Mouse (Mus musculus) midbrain, embryonic 10.5 days (tissue): ENCODE results near the gene Fcgrt. TPM values are rescaled to one million over a fixed set of nuclear protein-coding genes. Genes with fewer than 3 reads are reported as not detected.
"Not testable (repeated sequence)": the region's sequence is repeated elsewhere in the genome, so short reads cannot be mapped to it uniquely, and the experiment has no call there.

ENCODE experiments used
- DNase-seq: peaks from one replicate; pipeline ENCODE4 v3.0.0-alpha.2; 2017; ENCODE audit warnings: low spot score
- H3K27ac ChIP-seq: fragments of 300-500 bp; sonication (generic); replicated peaks from 2 replicates; pipeline ENCODE4 v1.5.1; 2016; ENCODE audit warnings: mild to moderate bottlenecking
- H3K27me3 ChIP-seq: fragments of 300-500 bp; sonication (generic); 2 replicates; pipeline ENCODE4 v1.6.1; 2016; ENCODE audit warnings: low read depth, mild to moderate bottlenecking; ENCODE audit not compliant: poor library complexity, severe bottlenecking
- H3K36me3 ChIP-seq: fragments of 300-500 bp; sonication (generic); 2 replicates; pipeline ENCODE4 v1.6.1; 2016; ENCODE audit warnings: mild to moderate bottlenecking, moderate library complexity
- H3K4me1 ChIP-seq: fragments of 300-500 bp; sonication (generic); 2 replicates; pipeline ENCODE4 v1.6.1; 2016
- H3K4me3 ChIP-seq: fragments of 300-500 bp; sonication (generic); 2 replicates; pipeline ENCODE4 v1.5.1; 2016; ENCODE audit warnings: mild to moderate bottlenecking, moderate library complexity
- H3K9me3 ChIP-seq: fragments of 300-500 bp; sonication (generic); replicated peaks from 2 replicates; pipeline ENCODE4 v1.6.1; 2016; ENCODE audit warnings: mild to moderate bottlenecking
- WGBS: fragments of 180-500 bp; shearing (Covaris S2); methylation state at CpG from one replicate; pipeline ENCODE4 v1.1.7; 2016; 5-methylcytosine and 5-hydroxymethylcytosine counted together
- polyA plus RNA-seq: library from polyadenylated mRNA; unstranded; fragments of >200 nt; fragmentation: Nextera tagmentation; extraction: Ambion mirVana; gene quantifications from 2 replicates; pipeline ENCODE4 v1.2.1, GENCODE M21; 2016

Fcgrt gene
- polyA plus RNA-seq, 1 experiment from 2014 or later = 12.0 TPM

- Histone ChIP-seq H3K9me3 (no peaks in the 10 kb centered on the region), H3K36me3 (peaks cover 43% of the 10 kb centered on the region), H3K27ac (peak overlapping the region; percentile 100), H3K27me3 (no peaks in the 10 kb centered on the region), H3K4me3 (peak overlapping the region; percentile 95), H3K4me1 (peaks cover 57% of the 10 kb centered on the region)
- DNase-seq = no peak
- under 1% methylated on average over 6 of the region's 6 CpGs for WGBS
Measured at GRCm38 (mm10) chr7:45127700-45128224, 24.1 kb upstream of the Fcgrt start.

GRCm38 (mm10) chr7:45126844-45127699 is 23.4 kb upstream of the Fcgrt start:
- 53% methylated on average over 21 of the region's 21 CpGs for WGBS
- Histone ChIP-seq H3K27me3 (no peaks in the 10 kb centered on the region), H3K27ac (peak overlapping the region; percentile 100), H3K9me3 (no peaks in the 10 kb centered on the region), H3K4me3 (peak overlapping the region; percentile 95), H3K36me3 (peaks cover 50% of the 10 kb centered on the region), H3K4me1 (peaks cover 63% of the 10 kb centered on the region)
- DNase-seq = no peak

- Histone ChIP-seq H3K27me3 (no peaks in the 10 kb centered on the region), H3K36me3 (peaks cover 57% of the 10 kb centered on the region), H3K4me1 (peaks cover 67% of the 10 kb centered on the region), H3K9me3 (no peaks in the 10 kb centered on the region), H3K27ac (peak overlapping the region; percentile 100), H3K4me3 (peak overlapping the region; percentile 95)
- WGBS = 82% methylated on average over 17 of the region's 17 CpGs
- DNase-seq = no peak
Measured at GRCm38 (mm10) chr7:45126147-45126843, 22.6 kb upstream of the Fcgrt start.

- Histone ChIP-seq H3K4me3 (peak overlapping the region; percentile 95), H3K4me1 (peaks cover 68% of the 10 kb centered on the region), H3K36me3 (peaks cover 64% of the 10 kb centered on the region), H3K27ac (0 out of 2 replicates have a peak overlapping the region, but pooled peaks have one; percentile 95)
- H3K9me3 ChIP-seq, H3K27me3 ChIP-seq, DNase-seq: not testable (repeated sequence)
- whole genome bisulfite sequencing = 55% methylated on average over 5 of the region's 5 CpGs
Measured at GRCm38 (mm10) chr7:45125649-45126048, 22.0 kb upstream of the Fcgrt start.

GRCm38 (mm10) chr7:45125144-45125600 is 21.5 kb upstream of the Fcgrt start:
- Histone ChIP-seq H3K27ac (peak overlapping the region; percentile 95), H3K4me3 (peak overlapping the region; percentile 95), H3K9me3 (no peaks in the 10 kb centered on the region), H3K36me3 (peaks cover 69% of the 10 kb centered on the region), H3K27me3 (no peaks in the 10 kb centered on the region), H3K4me1 (peaks cover 68% of the 10 kb centered on the region)
- peak; percentile 54 for DNase-seq
- WGBS = 24% methylated on average over 7 of the region's 7 CpGs

GRCm38 (mm10) chr7:45124224-45125143 is 20.8 kb upstream of the Fcgrt start, which contains the start of gene Rps11:
TSS of gene Rps11 (minus strand) at chr7:45124439.
- peak within 1 kb of the TSS; percentile 95 for H3K4me3 ChIP-seq
- H3K27me3 ChIP-seq = no peaks in the 10 kb centered on the region
- 1% methylated on average over 59 of the region's 59 CpGs for WGBS
- H3K27ac ChIP-seq = peak within 1 kb of the TSS; percentile 95
- peak; percentile 100 for DNase-seq
- peaks cover 75% of the 10 kb centered on the region for H3K36me3 ChIP-seq
- H3K9me3 ChIP-seq = no peaks in the 10 kb centered on the region
- H3K4me1 ChIP-seq = peaks cover 61% of the 10 kb centered on the region

GRCm38 (mm10) chr7:45123186-45123570 is 19.5 kb upstream of the Fcgrt start:
- Histone ChIP-seq H3K27me3 (no peaks in the 10 kb centered on the region), H3K4me3 (peak overlapping the region; percentile 95), H3K9me3 (no peaks in the 10 kb centered on the region), H3K27ac (peak overlapping the region; percentile 95), H3K4me1 (peaks cover 58% of the 10 kb centered on the region), H3K36me3 (peaks cover 89% of the 10 kb centered on the region)
- no peak for DNase-seq
- WGBS = 30% methylated on average over 12 of the region's 12 CpGs

GRCm38 (mm10) chr7:45122561-45123185 is 19.0 kb upstream of the Fcgrt start:
- Histone ChIP-seq H3K27me3 (no peaks in the 10 kb centered on the region), H3K9me3 (no peaks in the 10 kb centered on the region), H3K4me1 (peaks cover 62% of the 10 kb centered on the region), H3K36me3 (peaks cover 91% of the 10 kb centered on the region), H3K4me3 (peak overlapping the region; percentile 95), H3K27ac (peak overlapping the region; percentile 95)
- DNase-seq = no peak
- 86% methylated on average over 15 of the region's 15 CpGs for WGBS

- no peak for DNase-seq
- no peaks in the 10 kb centered on the region for H3K27me3 ChIP-seq
- peaks cover 87% of the 10 kb centered on the region for H3K36me3 ChIP-seq
- 0 out of 2 replicates have a peak overlapping the region, but pooled peaks have one; percentile 19 for H3K27ac ChIP-seq
- H3K4me3 ChIP-seq = peak overlapping the region; percentile 95; the same call in 1 of the 2 replicates
- no peaks in the 10 kb centered on the region for H3K9me3 ChIP-seq
- peaks cover 57% of the 10 kb centered on the region for H3K4me1 ChIP-seq
Measured at GRCm38 (mm10) chr7:45121966-45122365, 18.3 kb upstream of the Fcgrt start.

- no peaks in the 10 kb centered on the region for H3K27me3 ChIP-seq
- peaks cover 82% of the 10 kb centered on the region for H3K36me3 ChIP-seq
- peak overlapping the region; percentile 95 for H3K4me3 ChIP-seq
- H3K4me1 ChIP-seq = peaks cover 52% of the 10 kb centered on the region
- DNase-seq = no peak
- 0 out of 2 replicates have a peak overlapping the region, but pooled peaks have one; percentile 19 for H3K27ac ChIP-seq
- no peaks in the 10 kb centered on the region for H3K9me3 ChIP-seq
- WGBS = 80% methylated on average over 8 of the region's 8 CpGs
Measured at GRCm38 (mm10) chr7:45121404-45121803, 17.8 kb upstream of the Fcgrt start.

- no peak overlapping the region; the same call in 1 of the 2 replicates for H3K27ac ChIP-seq
- no peaks in the 10 kb centered on the region for H3K27me3 ChIP-seq
- H3K4me1 ChIP-seq = peaks cover 38% of the 10 kb centered on the region
- peak overlapping the region; percentile 1; the same call in 1 of the 2 replicates for H3K4me3 ChIP-seq
- H3K36me3 ChIP-seq = peaks cover 68% of the 10 kb centered on the region
- H3K9me3 ChIP-seq = no peaks in the 10 kb centered on the region
- WGBS = 86% methylated on average over 5 of the region's 5 CpGs
- no peak for DNase-seq
Measured at GRCm38 (mm10) chr7:45119780-45120709, 16.4 kb upstream of the Fcgrt start.
